Mouse (Mus musculus) kidney, postnatal 25 days (tissue): ENCODE data around the gene Rnf34.

Source experiments
- DNase-seq, 2 experiments: peaks; one replicate each; pipeline ENCODE4 v3.0.0; 2021; ENCODE audit warnings: mixed read lengths in 2 of 2

Rnf34 gene

GRCm38 (mm10) chr5:122901179-122901578 is 51.3 kb downstream of the Rnf34 start:
- no peak for DNase-seq

GRCm38 (mm10) chr5:122901666-122902065 is 51.8 kb downstream of the Rnf34 start:
- DNase-seq, result no peak

GRCm38 (mm10) chr5:122902228-122902627 is 52.4 kb downstream of the Rnf34 start:
- DNase-seq, result no peak

GRCm38 (mm10) chr5:122903165-122903564 is 53.3 kb downstream of the Rnf34 start:
- no peak for DNase-seq

GRCm38 (mm10) chr5:122907182-122907581 is 57.3 kb downstream of the Rnf34 start:
- no peak for DNase-seq

GRCm38 (mm10) chr5:122908001-122908400 is 58.2 kb downstream of the Rnf34 start:
- DNase-seq, result no peak

GRCm38 (mm10) chr5:122909481-122909880 is 59.6 kb downstream of the Rnf34 start:
- DNase-seq, result no peak

GRCm38 (mm10) chr5:122912863-122913262 is 63.0 kb downstream of the Rnf34 start:
- no peak for DNase-seq

- DNase-seq, result no peak
These were observed 66.3 kb downstream of the Rnf34 start for GRCm38 (mm10) chr5:122916147-122916546.

- DNase-seq, result no peak
These were observed 68.3 kb downstream of the Rnf34 start for GRCm38 (mm10) chr5:122917982-122918711.

- no peak for DNase-seq
These were observed 70.7 kb downstream of the Rnf34 start for GRCm38 (mm10) chr5:122920557-122920956.
